Mouse (Mus musculus) lung, adult 2 months (tissue): ENCODE data around the gene Olfr1394.

ENCODE experiments used
- CTCF ChIP-seq: fragments of 200-500 bp; IDR thresholded peaks from 2 replicates; pipeline ENCODE4 v1.5.1; 2011; ENCODE audit warnings: mild to moderate bottlenecking, low read length, control low read depth; ENCODE audit not compliant: insufficient read depth
- POLR2A ChIP-seq: fragments of 200-500 bp; IDR thresholded peaks from 2 replicates; pipeline ENCODE4 v1.6.1; 2011; ENCODE audit warnings: low read depth, mild to moderate bottlenecking, control low read depth, low read length, borderline replicate concordance; ENCODE audit errors: extremely low read depth

GRCm38 (mm10) chr11:49191083-49191482, 36.9 kb downstream of the Olfr1394 start:
- TF ChIP-seq CTCF (no peak), POLR2A (no peak)
